Mouse (Mus musculus) retina, postnatal 1 day (tissue): ENCODE results near the gene Zfp961.
"Not testable (repeated sequence)": the region's sequence is repeated elsewhere in the genome, so short reads cannot be mapped to it uniquely, and the experiment has no call there.

Experiments
- DNase-seq: peaks from one replicate; pipeline ENCODE4 v3.0.0-alpha.2; 2012

Gene Zfp961

DNA sequence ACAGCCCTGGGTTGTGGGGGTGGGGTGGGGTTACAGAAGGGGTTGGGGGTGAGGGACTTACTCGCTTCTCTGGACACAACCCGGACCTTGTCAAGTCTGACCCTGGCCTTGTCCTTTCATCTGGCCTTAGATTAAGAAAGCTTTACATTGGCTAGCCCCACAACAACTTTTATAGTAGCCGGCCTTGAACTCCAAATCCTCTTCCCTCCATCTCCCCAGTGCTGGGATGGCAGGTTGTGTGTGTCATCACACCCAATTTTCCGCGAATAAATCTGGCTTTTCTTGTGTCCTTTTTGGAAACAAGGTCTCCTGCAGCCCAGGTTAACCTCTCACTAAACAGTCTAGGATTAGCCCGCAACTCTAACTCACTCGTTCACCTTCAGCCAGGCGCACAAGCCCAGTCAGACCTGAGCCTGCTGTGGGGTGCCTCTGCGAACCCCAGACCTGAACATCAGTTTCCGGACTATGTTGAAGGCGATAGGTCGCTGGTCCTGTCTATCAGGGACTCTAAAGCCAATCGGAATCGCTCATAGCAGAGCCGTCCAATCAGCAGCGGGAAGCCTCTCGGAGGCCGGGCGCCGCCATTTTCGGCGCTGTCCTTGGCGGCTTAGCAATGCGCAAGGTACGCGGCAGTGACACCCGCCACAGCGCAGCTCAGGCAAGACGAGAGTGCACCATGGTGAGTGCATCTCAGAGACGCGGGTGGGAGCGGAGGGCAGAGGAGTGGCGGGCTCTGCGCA lies at the start of gene Zfp961:
TSS of gene Zfp961 (plus strand) at position 557 of the 740 bp plus-strand sequence.
- peak; percentile 100 for DNase-seq

DNA sequence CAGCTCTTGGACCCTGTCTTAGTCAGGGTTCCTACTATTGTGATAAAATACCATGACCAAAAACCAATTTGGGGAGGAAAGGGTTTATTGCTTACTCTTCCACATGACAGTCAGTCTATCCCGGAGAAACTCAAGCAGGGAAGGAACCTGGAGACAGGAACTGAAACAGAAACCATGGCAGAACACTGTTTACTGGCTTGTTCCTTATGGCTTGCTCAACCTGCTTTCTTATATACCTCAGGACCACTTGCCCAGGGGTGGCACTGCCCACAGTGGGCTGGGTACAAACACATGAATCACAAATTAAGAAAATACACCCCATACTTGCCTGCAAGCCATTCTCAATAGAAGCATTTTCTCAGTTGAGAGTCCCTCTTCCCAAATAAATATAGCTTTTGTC lies 47.8 kb upstream of the Zfp961 start:
- DNase-seq, result not testable (repeated sequence)

DNA sequence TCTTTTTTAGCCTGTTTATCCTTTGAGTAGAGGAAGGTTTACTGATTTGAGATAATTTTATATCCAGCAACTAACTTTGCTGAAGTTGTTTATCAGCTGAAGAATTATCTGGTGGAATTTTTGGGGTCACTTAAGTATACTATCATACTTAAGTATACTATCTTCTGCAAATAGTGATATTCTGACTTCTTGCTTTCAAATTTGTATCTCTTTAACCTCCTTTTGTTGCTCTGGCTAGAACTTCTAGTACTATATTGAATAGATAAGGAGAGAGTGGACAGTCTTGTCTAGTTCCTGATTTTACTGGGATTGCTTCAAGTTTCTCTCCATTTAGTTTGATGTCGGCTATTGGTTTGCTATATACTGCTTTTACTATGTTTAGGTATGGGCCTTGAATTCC lies 44.0 kb upstream of the Zfp961 start:
- DNase-seq, result no peak

DNA sequence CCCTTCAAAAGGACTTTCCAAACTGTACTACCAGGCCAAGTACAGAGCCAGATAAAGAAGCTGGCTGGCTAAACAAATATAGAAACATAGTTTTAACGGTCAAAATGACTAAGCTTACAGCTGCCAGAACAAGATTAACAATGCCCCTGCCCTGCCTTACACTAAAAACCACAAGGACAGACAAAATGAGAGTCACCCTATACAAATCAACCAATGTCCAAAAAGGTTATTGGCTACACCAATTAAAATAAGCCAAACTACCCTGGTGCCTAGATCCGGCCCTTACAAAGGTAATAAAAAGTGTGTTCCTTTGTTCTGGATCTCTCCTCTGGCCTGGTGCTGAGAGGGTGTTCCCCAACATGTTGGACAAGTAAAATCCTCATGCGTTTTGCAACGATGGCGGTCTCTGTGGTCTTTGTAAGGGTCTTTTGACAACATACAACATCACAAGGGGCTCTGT lies 43.0 kb upstream of the Zfp961 start:
- DNase-seq, result no peak

DNA sequence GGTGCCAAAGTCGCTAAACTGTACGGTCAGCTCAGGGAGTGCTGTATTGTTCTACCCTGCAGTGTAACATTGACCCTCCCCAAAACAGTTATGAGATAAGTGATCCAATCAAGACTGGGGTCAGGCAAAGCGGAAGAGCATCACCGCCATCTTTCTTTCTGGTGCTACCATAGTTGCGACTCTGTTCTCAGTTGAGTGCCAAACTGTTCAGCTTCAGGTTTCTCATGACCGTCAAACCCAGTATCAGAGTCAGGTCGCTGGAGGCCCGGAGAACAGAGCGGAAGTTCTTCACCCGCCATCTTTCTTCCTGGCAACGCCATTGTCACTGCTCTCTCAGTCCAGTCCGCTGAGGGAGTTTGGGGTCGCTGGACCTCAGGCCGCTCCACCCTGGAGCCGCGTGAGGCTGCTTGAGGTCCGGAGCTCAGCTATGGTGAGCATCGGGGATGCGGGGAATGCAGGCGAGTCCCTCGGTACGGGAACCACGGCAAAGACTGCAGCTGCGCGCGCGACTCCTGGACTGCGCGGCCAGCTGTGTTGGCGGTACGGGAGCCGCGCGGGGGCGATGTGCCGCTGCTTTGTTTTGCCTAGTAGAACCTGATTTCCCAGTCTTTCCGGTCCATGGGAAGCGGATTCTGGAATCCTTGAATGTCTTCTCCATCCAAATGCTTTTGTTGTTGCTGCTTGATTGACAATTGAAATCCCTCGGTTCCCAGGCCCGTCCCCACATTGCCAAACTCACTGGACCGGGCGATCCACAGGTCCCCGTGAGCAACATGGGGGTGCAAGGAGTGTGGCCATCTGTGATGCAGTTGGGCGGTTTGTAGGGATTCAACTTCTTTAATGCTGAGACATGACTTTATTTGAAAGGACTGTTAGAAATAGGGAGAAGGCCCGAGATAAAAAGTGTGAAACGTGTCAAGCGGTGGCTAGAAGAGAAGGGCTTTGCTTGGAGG lies 42.3 kb upstream of the Zfp961 start, which contains the start of the genes Zfp882 and Zfp617:
TSS of gene Zfp882 (plus strand) at position 300 of the 953 bp plus-strand sequence.
TSS of gene Zfp617 (plus strand) at position 327 of the 953 bp plus-strand sequence.
- DNase-seq, result peak; percentile 96

DNA sequence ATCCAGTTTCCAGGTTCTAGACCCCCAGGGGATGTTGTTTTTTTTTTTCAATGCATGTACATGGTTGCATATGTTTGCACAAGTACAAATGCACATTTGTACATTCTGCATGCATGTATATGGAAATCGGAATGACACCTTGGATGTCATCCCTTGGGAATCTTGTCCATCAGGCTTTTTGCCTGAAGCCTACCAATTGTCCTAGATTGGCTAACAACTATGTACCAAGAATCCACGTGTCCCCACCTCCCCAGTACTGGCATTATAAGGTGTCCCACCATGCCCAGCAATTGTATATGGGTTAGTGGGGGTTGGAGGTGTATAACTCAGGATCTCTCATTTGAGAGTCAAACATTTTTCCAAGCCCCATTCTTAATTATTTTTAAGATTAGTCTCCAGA lies 38.6 kb upstream of the Zfp961 start:
- DNase-seq, result no peak

DNA sequence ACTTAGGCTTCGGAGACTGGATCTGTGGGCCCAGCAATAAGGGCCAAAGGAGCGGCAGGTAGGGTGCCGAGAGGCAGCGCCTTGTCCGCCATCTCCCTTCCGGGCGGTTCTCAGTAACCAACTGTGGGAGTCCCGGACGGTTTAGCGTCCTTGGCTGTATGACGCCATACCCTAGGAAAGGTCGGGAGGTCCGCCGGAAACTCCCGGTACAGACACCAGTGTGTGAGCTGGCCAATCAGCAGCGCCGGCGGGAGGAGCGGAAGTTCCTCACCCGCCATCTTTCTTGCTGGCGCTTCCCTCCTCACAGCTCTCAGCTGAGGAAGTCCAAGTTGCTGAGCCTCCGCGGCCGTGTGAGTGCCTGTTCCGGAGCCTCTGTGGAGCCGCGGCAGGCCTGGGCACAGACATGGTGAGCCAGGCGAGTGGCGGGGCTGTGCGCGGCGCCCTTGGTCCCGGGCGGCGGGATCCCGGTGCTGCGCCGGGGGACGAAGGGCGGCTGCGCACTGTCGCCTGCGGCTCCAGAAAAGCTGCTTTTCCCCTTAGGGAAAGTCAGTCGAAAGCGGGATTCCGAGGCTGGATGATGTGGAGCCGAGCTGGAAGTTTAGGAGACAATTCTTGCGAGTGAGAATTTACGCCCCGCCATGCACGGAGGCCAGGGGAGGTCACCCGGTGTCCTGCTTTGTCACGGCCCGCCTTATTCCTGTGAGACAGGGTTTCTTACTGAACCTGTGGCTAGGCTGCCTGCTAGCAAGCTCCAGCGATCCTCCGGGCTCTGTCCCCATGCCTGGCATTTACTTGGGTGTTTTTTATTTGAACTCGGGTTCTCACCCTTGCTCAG lies 28.1 kb upstream of the Zfp961 start:
- DNase-seq, result peak; percentile 97

DNA sequence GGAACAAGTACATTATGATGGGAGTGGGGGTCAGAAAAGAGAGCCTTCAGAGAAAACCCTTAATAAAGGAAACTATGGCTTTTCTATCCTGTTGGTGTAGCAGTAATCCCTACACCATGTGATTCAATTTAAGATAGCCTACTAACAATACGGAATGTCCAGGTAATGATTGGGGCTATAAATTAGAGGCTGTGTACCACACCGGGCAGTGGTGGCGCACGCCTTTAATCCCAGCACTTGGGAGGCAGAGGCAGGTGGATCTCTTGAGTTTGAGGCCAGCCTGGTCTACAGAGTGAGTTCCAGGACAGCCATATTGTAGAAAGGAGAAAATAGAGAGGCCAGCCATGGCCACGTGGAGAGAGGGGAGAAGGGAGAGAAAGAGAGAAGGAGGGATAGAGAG lies 25.0 kb upstream of the Zfp961 start:
- no peak for DNase-seq

DNA sequence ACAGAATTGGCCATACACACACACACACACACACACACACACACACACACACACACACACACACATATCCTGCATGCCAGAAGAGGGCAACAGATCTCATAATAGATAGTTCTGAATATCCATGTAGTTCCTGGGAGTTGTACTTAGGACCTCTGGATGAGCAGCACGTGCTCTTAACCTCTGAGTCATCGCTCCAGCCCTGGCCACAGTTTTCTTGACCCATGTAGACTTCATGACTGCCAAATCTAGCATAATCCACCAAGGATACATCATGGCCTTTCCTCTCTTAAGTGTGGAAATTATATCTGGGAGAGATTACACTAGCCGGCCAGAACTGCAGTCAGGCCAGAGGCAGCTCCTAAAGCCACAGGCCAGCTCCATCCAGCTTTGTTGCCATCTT lies 24.3 kb upstream of the Zfp961 start:
- DNase-seq, result no peak

DNA sequence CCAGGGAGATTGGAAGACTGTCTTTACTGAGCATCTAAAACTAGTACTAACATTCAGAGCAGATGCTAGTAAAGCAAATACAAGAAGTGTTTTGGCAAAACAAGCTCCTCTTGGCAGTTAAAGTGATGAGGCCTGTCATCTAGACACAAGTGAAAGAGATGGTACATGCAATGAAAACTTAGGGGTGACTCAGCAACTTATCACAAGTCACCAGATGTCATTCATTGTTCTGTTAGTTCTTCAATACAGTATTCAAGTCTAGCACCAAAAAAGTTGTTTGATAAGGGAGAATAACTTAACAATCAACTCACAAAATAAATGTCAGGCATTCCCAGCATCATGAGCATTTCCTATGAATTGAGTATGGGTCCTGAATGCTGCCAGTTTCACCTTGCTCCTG lies 23.1 kb upstream of the Zfp961 start:
- DNase-seq, result no peak

DNA sequence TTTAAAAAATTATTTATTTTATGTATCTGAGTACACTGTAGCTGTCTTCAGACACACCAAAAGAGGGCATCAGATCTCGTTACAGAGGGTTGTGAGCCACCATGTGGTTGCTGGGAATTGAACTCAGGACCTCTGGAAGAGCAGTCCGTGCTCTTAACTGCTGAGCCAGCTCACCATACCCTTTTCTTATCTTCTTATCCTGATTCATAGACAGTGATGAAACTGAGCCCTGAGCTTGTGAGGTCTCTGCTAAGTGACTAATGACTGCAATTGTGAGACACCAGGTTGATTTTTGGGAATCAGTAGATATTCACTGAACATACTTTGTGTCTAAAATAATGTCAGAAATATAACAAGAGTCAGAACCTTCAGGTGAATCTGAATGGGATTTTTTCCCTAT lies 12.8 kb upstream of the Zfp961 start:
- DNase-seq, result not testable (repeated sequence)

DNA sequence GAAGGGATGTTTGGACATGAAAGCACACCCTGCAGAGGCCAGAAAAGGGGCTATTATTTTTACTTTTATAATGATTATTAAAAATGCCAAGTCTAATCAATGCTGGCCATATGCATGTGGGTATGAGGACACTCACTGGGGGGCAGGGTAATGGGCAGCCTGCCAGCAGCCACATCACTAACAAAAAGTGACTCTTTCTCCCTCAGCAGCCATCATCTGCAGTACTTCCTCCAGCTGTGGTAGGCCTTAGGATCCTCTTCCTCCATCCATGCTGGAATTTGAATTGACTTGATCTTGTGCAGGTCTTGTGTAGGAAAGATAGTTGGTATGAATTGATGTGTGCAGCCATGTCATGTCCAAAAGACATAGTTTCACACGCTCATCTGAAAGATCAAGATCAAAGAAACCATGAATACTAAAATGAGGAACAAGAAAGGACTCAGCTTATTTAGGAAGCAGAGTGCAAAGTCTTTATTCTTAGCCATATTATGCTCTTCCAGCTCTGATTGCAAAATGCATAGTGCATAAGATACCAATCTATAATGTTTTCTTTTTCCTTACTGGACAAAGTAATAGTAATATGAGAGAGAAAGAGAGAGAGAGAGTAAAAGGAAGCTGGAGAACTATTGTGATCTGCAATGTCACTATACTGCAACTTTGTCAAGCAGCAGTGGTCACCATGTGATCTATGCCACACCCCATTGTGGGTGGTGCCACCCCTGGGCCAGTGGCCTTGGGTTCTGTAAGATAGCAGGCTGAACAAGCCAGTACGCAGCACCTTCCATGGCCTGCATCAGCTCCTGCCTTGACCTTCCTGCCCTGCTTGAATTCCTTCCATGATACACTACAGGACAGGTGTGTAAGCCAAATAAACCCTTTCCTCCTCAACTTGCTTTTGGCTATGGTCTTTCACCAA lies 10.3 kb upstream of the Zfp961 start:
- no peak for DNase-seq

DNA sequence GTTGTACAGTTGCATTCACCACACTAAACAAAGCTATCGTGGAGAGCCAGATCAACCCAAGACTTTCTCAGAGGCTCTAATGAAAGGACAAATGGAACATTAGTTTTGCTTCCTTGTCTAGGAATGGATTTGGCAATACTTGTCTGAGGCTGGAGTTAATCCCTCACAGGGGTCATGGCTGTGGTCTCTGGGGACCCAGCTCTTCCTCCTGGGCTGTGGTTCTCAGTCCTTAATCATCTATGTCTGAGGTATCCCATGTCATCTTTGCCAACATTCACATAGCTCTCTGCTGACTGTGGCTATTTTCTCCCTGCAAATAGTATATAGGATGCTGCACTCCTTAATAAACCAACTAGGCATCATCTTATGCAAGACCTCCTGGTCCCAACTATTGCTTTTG lies 9.1 kb upstream of the Zfp961 start:
- DNase-seq, result no peak

DNA sequence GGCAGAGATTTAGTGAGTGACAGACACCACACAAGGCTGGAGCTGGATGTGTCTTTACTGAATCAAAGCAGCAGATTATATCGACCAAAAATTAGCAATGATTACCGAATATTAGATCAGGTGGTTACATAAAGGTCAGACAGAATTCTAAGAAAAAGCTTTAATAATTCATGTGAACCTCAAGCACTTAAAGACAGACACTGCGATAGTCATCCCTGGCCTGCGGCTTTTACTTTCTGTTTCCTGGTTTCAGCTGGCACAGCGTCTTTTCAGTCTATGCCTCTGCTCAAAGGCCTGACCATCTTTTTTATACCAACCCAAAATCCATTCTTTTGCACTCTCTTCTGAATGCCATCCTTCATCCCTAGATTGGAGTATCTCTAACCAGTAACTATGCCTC lies 2.2 kb upstream of the Zfp961 start:
- no peak for DNase-seq

DNA sequence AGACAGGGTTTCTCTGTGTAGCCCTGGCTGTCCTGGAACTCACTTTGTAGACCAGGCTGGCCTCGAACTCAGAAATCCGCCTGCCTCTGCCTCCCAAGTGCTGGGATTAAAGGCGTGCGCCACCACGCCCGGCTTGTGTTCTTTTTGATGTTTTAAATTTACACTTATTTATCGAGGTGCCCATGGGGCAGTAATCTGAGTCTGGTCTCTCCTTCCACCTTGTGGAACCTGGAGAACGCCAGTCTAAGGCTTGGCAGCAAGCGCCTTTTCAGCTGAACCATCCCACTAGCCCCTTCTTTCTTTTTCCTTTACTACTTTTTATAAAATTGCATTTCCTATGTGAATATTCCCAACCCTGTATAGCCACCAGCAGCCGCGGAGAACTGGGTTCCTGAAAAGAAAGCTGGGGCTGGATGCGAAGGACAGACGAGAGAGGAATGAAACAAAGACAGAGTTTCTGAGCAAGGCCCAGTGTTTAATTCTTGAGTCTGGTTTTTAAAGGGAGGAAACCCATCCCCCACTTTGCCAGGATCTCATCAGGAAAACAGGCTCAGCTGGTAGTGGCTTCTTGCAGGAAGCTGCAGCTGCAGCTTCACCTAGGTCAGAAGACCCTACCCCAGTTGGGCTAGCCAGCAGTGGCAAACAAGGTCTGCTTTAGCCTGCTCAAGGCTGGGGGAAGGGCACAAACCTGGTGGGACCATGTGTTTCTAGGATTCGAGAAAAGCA lies 761 bp downstream of the Zfp961 start:
- peak; percentile 16 for DNase-seq

DNA sequence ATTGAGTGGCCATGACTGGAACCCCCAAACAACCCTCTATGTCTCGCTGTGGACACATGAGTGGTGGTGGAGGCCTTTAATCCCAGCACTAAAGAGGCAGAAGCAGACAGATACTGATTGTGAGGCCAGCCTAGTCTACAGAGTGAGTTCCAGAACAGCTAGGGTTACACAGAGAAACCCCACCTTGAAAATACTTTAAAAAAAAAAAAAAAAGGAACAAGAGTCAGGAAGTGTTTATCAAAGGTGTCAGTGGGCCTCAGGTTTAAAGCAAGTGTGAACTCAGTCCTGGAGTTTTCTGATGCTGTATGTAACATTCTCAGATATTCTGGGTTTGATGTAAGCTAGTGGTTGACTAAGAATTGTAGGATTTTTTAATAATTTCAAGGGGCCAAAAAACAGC lies 1.7 kb downstream of the Zfp961 start:
- DNase-seq, result no peak

DNA sequence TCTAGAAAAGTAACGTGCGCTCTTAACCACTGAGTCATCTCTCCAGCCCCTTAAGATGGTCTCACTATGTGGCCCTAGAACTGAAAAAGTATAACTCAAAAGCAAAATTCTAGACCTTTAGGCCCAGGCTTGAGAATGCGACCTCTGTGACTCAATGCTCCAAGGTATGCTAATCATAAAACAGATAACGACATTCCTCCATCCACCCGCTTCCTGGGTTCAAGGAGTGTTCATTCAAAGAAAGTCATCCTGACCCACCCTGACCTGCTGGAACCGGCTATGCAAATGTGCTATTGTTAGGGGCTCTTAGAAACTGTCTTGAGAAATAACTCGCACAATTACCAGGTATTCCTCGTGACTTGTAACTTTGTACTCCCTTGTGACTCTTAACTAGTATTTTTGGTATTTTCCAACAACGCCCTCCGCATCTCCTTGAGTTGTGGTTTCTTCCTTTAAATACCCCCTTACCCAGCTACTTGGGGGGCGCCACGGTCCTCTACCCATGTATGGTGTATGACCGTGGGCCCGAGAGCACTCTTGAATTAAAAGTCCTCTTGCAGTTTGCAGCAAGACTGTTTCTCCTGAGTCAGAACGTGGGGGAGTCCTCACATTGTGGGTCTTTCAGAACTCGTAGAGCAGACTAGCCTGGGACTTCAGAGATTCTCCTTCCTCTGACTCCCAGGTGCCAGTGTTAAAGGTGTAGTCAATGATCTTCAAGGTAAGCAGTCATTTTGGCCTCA lies 2.3 kb downstream of the Zfp961 start:
- not testable (repeated sequence) for DNase-seq

DNA sequence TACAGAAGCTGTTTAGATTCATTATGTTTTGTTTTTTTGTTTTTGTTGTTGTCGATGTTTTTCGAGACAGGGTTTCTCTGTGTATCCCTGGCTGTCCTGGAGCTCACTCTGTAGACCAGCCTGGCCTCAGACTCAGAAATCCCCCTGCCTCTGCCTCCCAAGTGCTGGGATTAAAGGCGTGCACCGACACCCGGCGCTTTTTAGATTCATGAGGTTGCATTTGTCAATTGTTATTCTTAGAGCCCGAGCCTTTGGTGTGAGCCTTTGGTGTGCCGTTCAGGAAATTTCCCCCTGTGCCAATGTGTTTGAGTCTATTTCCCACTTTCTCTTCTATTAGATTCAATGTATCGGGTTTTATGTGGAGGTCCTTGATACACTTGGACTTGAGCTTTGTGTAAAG lies 3.8 kb downstream of the Zfp961 start:
- no peak for DNase-seq

DNA sequence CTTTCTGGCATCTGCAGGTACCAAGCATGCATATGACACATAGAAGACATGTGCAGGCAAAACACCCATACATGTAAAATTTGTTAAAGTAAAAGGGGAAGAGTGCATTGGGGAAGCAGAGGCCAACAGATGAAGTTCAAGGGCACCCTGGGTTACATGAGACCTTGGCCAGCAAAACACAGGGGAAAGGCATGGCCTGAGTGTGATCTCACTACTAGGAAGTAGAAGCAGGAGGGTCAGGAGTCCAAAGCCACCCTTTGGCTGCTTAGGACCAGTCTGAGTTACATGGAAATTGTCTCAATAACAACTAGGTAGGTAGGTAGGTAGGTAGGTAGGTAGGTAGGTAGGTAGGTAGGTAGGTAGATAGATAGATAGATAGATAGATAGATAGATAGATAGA lies 9.6 kb downstream of the Zfp961 start:
- no peak for DNase-seq

DNA sequence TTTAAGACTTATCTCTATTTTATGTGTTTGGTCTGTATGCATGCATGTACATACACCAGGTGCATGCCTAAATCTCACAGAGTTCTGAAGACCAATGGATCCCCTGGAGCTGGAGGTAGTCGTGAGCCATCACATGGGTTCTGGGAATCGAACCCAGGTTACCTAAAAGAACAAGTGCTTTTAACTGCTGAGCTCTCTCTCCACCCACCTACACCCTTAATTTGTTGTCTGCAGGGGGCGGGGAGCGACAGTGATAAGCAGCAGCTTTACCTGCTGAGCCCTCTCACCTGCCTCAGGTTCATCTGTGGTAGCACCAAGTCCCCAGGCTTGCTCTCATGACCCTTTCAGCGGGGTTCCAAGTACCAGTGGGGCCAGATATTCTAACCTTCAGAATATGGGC lies 11.0 kb downstream of the Zfp961 start:
- no peak for DNase-seq
